Mouse (Mus musculus) retina, postnatal 1 day (tissue): Measurements from ENCODE around the gene Emd.
A peak's percentile ranks its signal among the peaks of the same experiment; 100 is the strongest.
"Not testable (repeated sequence)": the region's sequence is repeated elsewhere in the genome, so short reads cannot be mapped to it uniquely, and the experiment has no call there.

ENCODE experiments used
- DNase-seq: peaks from one replicate; pipeline ENCODE4 v3.0.0-alpha.2; 2012

Gene Emd

DNA sequence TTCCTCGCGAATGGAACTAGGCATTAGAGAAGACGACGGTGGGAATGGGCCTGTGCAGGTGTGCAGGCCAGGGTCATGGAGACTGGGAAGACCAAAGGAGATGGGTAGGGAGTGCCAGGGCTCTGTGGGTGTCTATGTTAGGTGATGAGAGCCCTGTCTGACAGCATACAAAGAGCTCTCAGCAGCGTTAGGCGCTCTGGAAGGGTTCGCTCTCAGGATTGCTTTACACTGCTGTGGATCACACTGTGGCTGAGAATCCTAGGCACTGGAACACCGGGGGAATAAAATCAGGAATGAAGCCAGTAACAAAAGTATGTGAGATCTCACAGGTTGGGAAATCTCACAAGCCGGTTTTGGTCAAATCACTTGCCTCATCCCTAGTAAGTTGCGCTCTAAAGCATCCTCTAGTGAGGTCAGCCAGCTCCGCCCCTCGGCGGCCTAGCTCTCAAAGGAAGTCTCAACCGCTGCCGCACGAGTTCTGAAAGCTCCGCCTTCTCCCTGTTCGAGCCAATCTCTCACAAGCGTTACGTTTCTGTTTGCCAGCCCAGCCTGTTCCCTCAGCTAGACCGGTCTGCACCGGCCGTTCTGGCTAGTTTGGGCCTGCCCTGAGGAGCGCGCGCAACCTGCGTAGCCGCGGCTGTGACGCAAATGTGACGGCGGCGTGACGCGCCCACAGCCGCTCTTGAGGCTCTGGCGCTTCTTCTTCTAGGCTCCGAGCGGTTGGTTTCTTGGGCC lies at the start of gene Emd:
TSS of gene Emd (plus strand) at position 535 of the 735 bp plus-strand sequence.
- DNase-seq = peak; percentile 96

DNA sequence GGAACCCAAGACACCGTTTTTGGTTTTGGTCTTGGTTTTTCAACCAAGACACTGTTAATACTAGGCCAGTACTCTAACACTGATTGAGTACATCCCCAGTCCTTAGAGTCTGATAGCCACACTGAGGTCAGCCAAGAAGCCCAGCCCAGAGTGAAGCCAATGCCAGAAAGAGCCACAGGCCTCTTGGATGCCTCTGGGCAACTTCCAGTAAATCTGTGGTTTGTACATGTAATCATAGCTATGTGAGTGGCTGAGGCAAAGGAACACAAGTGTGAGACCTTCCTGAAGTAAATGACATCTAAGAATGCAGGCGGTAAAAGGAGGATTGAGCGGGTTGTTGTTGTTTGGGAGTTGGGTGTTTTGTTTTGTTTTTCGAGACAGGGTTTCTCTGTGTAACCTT lies 36.0 kb upstream of the Emd start:
- no peak for DNase-seq

DNA sequence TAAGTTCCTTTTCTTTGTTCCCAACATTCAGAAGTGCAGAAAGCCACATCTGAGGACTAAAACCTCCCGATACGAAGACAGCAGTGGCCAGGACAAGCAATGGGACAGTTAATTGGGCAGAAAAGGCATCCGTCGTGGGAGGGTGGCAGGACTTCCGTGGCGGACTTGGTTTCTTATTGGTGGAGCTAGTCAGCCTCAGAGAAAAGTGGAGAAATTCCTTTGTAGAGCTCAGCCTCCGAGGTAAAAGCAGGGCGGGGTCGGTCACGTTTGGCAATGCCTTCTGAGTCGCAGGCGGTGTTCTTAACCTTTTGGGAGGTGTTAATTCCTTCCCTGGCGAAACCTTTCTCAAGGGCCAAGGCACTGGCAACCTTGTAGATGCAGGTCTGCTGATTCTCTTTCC lies 35.0 kb upstream of the Emd start:
- DNase-seq = no peak

DNA sequence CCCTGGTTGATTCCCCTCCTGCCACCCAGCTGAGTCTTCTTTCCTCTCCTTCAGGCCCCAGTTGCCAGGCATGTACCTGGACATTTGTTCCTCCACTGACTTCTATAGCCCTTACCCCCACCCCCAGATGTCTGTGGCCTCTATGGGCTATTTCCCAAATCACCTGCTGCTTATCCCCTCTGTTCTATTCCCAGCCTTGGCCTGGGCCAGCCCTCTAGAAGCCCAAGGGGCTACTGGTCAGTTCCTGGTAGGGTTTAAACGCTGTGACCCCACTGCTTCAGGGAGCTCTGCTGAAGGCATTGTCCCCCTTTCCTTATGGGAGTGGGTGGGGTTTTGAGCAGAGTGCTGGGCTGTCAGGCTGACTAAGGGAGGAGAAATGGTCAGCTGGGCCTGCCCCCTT lies 34.4 kb upstream of the Emd start:
- not testable (repeated sequence) for DNase-seq

DNA sequence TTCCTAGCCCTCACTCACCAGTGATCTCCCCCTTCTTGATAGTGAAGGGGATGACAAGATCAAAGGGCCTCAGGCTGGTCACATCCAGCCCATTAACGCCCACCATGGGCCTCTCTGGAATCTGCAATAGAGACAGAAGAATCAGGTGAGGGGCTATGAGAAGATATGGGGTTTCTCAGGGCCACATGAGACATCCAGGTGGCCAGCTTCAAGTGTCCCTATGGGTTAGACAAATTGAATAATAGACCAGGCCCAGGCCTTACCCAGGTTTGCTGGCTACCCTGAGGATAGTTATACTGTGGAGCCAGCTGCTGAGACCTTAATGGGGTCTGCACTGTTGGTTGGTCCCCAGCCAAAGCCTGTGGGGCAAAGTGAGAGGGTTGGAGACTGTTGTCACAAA lies 24.4 kb upstream of the Emd start:
- DNase-seq = no peak

DNA sequence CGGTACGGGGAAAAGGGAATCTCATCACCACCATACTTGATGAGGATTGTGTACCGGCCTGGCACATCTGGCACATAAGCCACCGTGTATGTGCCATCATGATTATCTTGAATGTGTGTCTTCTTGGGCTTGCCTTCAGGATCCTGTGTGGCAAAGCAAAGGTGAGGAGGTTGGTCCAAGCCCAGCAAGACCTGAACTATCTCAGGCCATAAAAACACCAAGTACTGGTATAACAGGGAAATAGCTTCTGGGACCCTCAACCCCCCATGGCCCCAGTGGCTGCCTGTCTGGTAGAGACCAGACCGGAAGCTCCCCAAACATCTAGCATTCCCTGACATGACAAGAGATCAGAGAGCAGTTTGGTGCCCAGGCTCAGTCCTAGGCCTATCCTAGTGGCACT lies 21.3 kb upstream of the Emd start:
- DNase-seq = no peak

DNA sequence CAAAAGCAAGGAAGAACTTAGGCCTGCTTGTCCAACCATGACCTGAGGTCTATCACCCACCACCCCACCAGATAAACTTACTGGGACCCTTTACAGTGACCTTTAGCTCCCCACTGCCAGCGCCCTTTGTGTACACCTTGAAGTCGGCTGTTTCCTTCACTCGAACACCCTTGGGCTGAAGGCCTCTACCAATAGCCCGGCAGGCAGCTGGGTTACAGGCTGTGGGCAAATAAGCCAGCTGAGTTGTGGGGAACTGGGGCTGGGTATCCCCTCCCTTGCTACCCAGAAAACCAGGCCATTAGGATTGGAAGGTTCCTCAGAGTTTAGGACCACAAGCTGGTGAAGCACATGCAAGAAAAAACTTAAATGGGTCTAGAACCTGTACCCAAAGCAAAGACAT lies 14.2 kb upstream of the Emd start:
- no peak for DNase-seq

DNA sequence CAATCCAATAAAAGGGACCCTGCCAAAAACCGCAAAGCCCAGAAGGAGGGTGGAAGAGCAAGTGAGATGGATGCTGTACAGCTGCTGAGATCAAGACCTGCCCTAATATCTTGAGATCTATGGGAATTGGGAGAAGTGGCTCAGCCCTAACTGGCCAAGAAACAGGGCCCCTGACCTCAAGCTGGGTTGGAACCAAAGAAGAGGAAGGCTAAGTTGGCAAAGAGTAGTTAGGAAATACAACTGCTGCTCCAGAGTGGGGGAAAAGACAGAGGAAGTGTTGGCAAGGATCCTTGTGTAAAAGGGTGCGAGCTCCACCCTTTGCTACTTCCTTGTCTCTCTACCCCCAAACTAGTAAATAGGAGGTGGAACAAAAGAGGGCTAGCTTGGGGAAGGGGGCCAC lies 11.1 kb upstream of the Emd start:
- no peak for DNase-seq

DNA sequence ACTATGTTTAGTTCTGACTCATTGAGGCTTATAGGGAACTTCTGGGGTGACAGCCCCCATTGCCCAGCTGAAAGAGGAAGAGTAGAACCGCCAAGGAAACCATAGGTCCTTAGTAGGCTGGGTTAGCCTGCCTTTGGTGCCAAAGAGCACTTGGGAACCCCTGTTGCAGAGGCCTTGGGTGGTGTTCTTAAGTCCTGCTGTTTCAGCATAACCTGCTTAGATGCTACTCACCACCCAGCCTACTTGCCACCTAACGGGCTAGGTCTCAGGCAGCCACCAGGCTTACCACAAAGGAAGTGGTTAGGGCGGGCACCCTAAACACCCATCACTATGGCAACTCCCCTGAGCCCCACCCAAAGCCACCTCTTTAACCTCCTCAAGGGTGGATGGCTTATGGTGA lies 10.7 kb upstream of the Emd start:
- no peak for DNase-seq

DNA sequence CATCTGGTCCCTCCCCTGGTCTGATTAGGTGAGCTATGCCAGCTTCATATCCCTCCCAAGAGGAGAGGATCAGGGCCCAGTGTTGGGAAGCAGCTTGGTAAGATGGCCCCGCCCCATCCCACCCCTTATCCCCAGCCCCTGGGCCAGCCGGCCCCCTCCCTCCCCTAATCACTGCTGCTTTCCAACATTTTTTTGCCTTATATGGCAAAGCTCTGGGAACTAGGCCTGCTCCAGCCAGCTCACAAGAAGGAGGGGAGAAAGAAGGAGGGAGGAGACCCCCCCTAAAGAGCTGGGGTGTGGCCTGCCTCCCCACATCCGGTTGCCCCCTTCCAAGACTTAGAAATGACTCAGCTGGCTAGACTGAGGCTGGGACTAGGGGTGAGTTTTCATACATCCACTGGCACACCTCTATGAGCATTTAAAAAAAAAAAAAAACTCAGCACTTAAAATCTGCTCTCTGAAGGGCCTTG lies 9.8 kb upstream of the Emd start:
- DNase-seq = peak; percentile 65

DNA sequence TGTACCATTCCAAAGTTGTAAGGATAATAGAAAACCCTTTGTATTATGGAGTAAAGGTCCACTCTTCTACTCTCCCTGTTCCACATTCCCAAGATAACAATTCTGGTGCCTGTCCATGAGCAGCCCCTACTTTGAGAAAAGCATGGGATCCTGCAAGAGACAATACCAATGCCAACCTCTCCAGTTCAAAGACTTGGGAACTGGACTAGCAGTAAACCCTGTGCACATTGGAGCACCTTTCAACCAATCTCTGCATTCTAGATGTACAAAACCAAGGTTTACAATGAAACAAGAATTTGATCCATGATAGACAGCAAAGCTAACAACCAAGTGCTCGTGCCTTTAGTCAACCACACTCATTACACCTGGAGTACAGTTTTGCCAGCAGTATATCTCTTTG lies 9.4 kb upstream of the Emd start:
- peak; percentile 1 for DNase-seq

DNA sequence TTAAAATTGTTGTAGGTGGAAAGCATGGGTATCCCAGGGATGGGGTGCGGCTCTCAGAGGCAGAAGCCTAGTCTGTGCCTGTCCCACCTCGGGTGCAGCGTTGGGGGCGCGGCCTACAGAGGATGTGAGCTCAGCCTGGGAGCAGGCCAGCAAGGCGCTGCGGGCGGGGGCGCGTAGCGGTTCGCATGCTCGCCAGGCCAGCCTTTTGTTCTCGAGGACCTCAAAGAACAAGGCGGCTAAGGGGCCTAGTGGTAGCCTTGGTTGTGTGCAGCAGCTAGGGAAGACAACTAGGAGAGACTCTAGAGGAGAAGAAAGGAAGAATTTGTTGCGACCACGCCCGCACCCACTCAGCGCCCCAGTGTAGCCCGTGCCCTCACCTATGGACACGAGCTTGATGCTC lies 8.8 kb upstream of the Emd start:
- peak; percentile 79 for DNase-seq

DNA sequence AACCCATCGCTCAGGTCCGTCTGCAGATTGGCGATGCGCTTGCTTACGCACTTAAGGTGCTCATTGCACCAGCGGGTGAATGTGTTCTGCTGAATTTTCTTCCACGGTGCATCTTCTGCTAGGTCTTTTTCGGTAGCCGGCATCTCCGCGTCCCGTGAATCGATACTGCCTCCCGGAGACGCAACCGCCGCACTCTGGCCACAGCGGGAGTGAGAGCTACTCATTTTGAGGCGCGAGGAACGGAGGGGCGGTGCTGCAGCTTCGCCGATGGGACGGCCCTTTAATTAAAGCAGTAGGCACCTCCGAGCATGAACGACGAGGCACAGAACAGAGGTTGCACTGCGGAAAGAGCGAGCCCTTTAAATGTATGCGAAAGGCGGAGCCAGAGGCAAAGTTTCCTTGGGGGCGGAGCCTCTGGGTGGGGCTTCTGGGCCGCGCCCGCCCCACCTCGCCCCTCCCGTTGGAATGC lies 8.2 kb upstream of the Emd start:
- DNase-seq = peak; percentile 95

DNA sequence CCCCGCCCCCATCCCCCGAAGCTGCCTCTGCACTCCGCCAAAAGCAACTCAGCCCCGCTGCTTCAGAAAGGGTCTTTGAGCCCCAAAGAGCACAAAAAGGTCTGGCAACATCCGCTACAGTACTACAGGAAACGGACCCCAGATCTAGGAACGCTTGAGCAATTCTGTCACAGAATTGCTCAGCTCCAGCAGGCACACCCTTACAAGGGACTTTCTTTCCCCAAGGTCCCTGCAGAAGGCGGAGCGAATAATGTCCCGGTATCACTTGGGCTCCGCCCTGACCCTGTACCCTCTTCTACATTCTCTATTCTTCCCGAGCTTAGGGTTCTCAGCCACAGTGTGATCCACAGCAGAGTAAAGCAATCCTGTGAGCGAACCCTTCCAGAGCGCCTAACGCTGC lies 7.8 kb upstream of the Emd start:
- DNase-seq = no peak

DNA sequence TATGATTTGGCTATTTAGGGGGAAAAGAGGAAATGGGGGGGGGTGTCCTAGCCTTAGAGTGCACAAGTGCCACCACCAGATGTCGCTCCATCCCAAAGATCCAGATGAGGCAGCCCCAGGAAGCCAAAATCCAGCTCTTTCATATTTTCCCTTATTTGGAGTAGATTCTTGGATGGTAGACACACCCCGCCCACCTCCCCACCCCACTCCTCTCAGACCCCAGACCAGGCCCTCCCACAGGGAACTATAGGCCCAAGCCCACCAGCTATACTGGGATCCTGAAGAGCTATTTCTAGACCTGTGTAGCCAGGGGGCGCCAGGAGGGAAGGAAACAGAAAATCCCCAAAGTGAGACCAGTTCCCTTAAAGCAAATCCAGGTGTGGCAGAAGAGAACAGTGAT lies 5.8 kb upstream of the Emd start:
- DNase-seq = peak; percentile 76

DNA sequence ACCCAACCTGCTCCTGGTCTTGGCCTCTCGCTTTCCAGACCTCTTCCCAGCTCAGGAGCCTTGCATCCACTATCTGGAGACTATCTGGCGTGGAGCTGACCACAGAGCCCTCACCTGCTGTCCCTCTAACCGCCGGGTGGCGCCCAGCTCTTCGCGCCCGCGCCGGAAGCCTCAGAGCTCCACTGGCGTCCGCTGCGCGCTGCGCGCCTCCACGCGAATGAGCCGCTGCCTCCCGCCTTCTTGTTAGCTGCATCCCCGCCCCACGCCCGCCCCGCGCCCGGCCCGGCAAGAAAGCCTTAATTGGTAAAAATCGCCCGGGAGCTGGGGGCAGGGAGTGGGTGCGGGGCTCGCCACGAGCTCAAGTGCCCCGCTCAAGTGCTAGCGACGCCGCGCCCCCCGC lies 4.9 kb upstream of the Emd start, which contains the start of gene Flna:
TSS of gene Flna (minus strand) at position 206 of the 400 bp plus-strand sequence.
- peak; percentile 79 for DNase-seq

DNA sequence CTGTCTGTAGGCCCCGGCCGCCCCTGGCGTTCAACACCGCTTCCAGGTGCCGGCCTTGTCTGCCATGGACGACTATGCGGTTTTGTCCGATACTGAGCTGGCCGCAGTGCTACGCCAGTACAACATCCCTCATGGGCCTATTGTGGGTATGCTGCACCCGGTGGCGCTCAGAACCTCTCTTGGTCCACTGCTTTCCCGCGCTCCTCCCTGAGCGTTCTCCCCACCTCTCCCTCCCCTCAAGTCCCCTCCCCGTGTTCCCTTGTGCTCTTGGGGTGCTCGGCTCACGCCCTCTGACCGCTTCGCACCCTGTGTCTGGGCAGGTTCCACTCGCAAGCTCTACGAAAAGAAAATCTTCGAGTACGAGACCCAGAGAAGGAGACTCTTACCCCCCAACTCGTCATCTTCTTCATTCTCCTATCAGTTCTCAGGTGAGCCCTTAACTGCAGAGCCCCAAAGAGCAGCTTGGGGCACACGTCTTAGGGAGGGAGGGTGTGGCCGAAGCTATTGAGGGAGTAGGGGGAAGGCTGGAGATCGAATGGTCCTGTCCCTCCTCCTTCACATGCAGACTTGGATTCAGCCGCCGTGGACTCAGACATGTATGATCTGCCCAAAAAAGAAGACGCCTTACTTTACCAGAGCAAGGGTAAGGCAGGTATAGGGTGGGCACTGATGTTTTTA lies 540 bp downstream of the Emd start:
- no peak for DNase-seq

DNA sequence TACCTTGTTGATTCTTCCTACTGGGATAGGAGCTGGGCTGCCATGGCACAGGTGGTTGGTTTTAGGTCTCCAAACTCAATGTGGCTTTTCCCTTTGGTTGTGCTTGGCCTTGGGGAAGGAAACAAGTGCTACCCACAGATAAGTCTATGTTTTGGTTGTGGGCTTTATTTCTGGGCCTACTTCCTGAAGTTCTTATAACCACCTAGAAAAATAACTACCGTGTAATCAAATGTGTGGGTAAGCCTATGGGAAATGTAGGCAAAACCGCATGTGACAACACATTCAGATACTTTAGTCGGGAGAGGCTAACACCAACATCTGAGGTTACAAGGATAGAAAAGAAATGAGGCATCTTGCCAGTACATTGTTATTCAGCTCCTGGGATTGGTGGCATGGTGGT lies 3.3 kb downstream of the Emd start:
- DNase-seq = no peak

DNA sequence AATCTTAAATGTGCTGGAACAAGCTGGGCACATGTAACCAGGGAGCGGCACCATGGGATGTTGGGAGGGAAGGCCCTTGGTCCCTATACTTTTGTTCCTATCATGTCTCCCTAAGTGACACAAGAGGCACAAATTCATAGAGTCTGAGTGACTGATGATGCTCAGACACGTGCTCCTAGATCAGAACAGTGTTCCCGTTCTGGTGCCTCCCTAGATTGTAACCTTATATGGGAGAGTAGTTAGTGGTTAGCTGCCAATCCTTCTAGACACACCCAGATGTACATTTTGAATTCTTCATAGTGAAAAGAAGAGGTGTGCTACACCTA lies 15.2 kb downstream of the Emd start:
- no peak for DNase-seq

DNA sequence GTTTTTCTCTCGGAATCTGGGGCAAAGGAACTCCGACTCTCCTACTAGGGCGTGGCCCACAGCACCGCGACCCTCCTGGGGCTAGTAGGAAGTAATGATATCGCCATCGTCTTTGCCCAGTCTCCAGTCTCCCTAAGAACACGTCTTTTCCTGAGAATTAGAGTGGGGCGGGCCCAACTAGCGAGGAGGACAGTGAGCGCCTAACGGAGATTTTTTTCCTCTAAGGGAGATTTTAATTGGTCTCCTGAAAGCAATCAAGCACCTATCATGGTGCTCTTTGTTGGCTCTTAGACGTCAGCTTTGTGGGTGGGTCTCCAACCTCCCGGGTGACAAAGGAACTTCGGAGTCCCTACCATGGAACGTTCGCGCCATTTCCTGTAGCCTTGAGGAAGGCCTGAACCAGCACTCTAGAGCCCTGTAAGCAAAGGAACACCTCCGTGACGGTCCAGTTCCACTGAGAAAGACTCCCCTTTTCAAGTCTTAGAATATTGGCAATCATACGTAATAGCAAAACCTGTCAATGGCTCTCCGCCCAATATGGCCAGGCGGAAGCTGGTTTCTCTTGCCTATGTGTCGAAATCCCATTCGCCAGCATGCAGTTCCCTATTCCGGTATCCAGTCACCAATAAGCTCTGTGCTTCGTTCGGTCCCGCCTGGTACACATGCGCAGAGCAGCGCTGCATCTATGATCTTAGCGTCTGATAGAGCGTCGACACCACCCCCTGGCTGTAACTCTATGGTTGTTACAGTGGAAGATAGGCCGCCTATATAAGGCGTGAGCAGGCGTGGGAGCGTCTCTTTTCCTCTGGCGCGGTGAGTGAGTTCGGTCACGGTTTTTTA lies 15.8 kb downstream of the Emd start, which contains the start of gene Rpl10:
TSS of gene Rpl10 (plus strand) at position 751 of the 840 bp plus-strand sequence.
- DNase-seq = peak; percentile 98

DNA sequence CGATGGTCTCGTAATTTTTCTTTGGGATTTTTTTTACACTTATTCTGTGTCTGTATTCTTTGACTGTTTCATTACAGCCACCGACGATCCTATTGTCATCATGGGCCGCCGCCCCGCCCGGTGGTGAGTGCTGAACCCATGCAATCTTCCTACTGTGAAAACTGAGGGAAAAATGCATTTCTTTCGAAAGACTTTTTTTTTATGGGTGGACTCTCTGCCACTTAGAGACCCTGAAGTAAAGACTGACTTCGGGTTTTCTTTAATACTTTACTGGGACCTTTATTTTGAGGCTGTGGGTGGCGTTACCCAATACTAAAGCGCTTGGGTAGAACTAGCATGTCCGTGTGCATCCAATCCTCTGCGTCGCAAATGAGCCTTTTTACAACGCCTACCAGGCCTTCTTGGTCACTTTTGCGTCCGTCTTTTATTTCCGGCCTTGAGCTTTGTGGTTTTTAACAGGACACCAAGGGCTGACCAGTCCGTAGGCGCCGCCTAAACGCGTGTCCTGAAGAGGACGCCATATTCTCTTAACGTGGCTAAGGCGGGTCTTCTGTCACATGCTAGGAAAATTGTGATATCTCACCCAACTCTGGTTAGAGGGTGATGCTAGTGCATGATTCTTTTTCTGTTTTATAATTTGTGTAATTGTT lies 16.5 kb downstream of the Emd start:
- peak; percentile 42 for DNase-seq

DNA sequence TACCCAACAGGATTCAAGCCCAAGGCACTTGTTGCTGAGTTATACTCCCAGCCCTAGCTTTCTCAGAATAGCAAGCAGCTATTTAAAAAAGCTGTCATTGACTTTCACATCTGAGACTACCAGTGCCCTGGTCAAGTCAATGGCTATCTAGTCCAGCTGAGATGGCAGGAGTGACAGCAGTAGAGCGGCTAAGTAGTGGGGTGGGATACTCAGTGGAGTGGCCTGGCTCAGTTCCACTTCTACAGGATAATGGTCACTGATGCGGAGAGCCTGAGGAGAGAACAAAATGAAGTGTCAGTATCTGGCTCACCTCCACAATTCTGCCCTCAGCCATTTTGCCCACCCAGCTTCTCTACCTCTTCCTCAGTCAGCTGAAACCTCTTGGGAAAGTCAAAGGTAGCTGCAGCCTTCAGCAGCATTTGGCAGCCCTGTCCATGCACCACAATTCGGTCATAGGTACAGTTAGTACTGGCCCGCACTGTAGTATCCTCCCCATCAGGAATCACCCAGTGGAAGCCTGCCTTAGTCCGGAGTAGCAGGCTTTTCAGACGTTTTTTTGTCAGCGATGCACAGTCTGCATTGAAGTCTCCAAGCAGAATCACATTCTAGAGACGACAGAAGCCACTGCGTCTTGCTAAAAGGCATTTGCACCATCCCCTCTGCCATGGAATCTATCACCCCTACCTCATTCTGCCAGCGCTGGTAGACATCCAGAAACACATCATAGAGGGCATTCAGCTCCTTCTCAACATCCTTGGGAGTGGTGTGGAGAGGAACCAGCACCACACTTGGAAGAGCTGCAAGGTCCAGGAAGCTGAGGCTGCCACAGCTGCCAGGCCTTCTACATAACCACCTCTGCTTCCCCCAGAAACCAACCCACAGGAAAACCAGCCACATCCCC lies 19.2 kb downstream of the Emd start:
- DNase-seq = no peak
